Mouse (Mus musculus): Measurements from ENCODE around the gene Tbc1d10b. TPM values are rescaled to one million over a fixed set of nuclear protein-coding genes. Genes with fewer than 3 reads are reported as not detected.
"Not testable (repeated sequence)": the region's sequence is repeated elsewhere in the genome, so short reads cannot be mapped to it uniquely, and the experiment has no call there.

Gene Tbc1d10b
- total and polyA plus RNA-seq, 2 experiments: 5.3 to 9.5 TPM

- H3K9ac ChIP-seq (ENCODE audit: low read depth, low read length): no peak overlapping the region
- TF ChIP-seq POLR2A (IDR thresholded peaks at IDR 0.05; ENCODE audit: extremely low read depth, insufficient read depth, low read length): no peak
- TF ChIP-seq CTCF (IDR thresholded peaks at IDR 0.05; ENCODE audit: low read depth, low read length): 0 out of 2 replicates have a peak, but pooled peaks have one; percentile 9
- no peaks in the 10 kb centered on the region for H3K27me3 ChIP-seq (ENCODE audit: control insufficient read depth, insufficient read depth, low read length)
- peak; percentile 22 for DNase-seq (ENCODE audit: extremely low read depth, low read depth, low spot score)
- H3K4me3 ChIP-seq (ENCODE audit: insufficient read depth, low read depth, low read length): no peak overlapping the region
- WGBS: 61% methylated on average over 3 of the region's 3 CpGs
- H3K79me2 ChIP-seq (ENCODE audit: control insufficient read depth, insufficient read depth, low read length): no peaks in the 10 kb centered on the region
- H3K36me3 ChIP-seq (ENCODE audit: control insufficient read depth, insufficient read depth, low read length): no peaks in the 10 kb centered on the region
- no peak overlapping the region for H3K27ac ChIP-seq (replicated peaks; ENCODE audit: insufficient read depth, low read depth, low read length)
- no peaks in the 10 kb centered on the region; the same call in 1 of the 2 replicates for H3K4me1 ChIP-seq (ENCODE audit: control insufficient read depth, insufficient read depth, low read length)
Measured at GRCm38 (mm10) chr7:127185601-127186000, 22.7 kb downstream of the Tbc1d10b start.

GRCm38 (mm10) chr7:127184720-127185119, 23.5 kb downstream of the Tbc1d10b start:
- H3K4me1 ChIP-seq (ENCODE audit: control insufficient read depth, insufficient read depth, low read length): no peaks in the 10 kb centered on the region; the same call in 1 of the 2 replicates
- no peak overlapping the region for H3K4me3 ChIP-seq (ENCODE audit: insufficient read depth, low read depth, low read length)
- no peaks in the 10 kb centered on the region for H3K36me3 ChIP-seq (ENCODE audit: control insufficient read depth, insufficient read depth, low read length)
- no peak overlapping the region for H3K27ac ChIP-seq (replicated peaks; ENCODE audit: insufficient read depth, low read depth, low read length)
- no peak overlapping the region for H3K9ac ChIP-seq (ENCODE audit: low read depth, low read length)
- no peak for DNase-seq (ENCODE audit: extremely low read depth, low read depth, low spot score)
- H3K79me2 ChIP-seq (ENCODE audit: control insufficient read depth, insufficient read depth, low read length): no peaks in the 10 kb centered on the region
- WGBS: 50% methylated on average over 1 of the region's 1 CpGs
- TF ChIP-seq CTCF (IDR thresholded peaks at IDR 0.05; ENCODE audit: low read depth, low read length): no peak
- no peak for TF ChIP-seq POLR2A (IDR thresholded peaks at IDR 0.05; ENCODE audit: extremely low read depth, insufficient read depth, low read length)
- no peaks in the 10 kb centered on the region for H3K27me3 ChIP-seq (ENCODE audit: control insufficient read depth, insufficient read depth, low read length)

- H3K27me3 ChIP-seq (ENCODE audit: control insufficient read depth, insufficient read depth, low read length): no peaks in the 10 kb centered on the region
- DNase-seq (ENCODE audit: extremely low read depth, low read depth, low spot score): peak; percentile 85
- H3K79me2 ChIP-seq (ENCODE audit: control insufficient read depth, insufficient read depth, low read length): no peaks in the 10 kb centered on the region
- no peaks in the 10 kb centered on the region for H3K36me3 ChIP-seq (ENCODE audit: control insufficient read depth, insufficient read depth, low read length)
- H3K27ac ChIP-seq (replicated peaks; ENCODE audit: insufficient read depth, low read depth, low read length): no peak overlapping the region; the same call in 1 of the 2 replicates
- no peak overlapping the region for H3K9ac ChIP-seq (ENCODE audit: low read depth, low read length)
- 20% methylated on average over 6 of the region's 6 CpGs for WGBS
- no peak overlapping the region for H3K4me3 ChIP-seq (ENCODE audit: insufficient read depth, low read depth, low read length)
- H3K4me1 ChIP-seq (ENCODE audit: control insufficient read depth, insufficient read depth, low read length): no peaks in the 10 kb centered on the region; the same call in 1 of the 2 replicates
- TF ChIP-seq POLR2A (IDR thresholded peaks at IDR 0.05; ENCODE audit: extremely low read depth, insufficient read depth, low read length): no peak
- TF ChIP-seq CTCF (IDR thresholded peaks at IDR 0.05; ENCODE audit: low read depth, low read length): peak; percentile 85
Measured at GRCm38 (mm10) chr7:127183828-127184227, 24.4 kb downstream of the Tbc1d10b start.

GRCm38 (mm10) chr7:127183345-127183744, 24.9 kb downstream of the Tbc1d10b start:
- DNase-seq (ENCODE audit: extremely low read depth, low read depth, low spot score): no peak
- Histone ChIP-seq H3K27ac (replicated peaks; ENCODE audit: insufficient read depth, low read depth, low read length) (no peak overlapping the region), H3K79me2 (ENCODE audit: control insufficient read depth, insufficient read depth, low read length) (no peaks in the 10 kb centered on the region), H3K4me3 (ENCODE audit: insufficient read depth, low read depth, low read length) (no peak overlapping the region), H3K9ac (ENCODE audit: low read depth, low read length) (no peak overlapping the region), H3K4me1 (ENCODE audit: control insufficient read depth, insufficient read depth, low read length) (no peaks in the 10 kb centered on the region; the same call in 1 of the 2 replicates), H3K36me3 (ENCODE audit: control insufficient read depth, insufficient read depth, low read length) (no peaks in the 10 kb centered on the region), H3K27me3 (ENCODE audit: control insufficient read depth, insufficient read depth, low read length) (no peaks in the 10 kb centered on the region)
- 50% methylated on average over 8 of the region's 8 CpGs for WGBS
- TF ChIP-seq POLR2A (IDR thresholded peaks at IDR 0.05; ENCODE audit: extremely low read depth, insufficient read depth, low read length): no peak
- no peak for TF ChIP-seq CTCF (IDR thresholded peaks at IDR 0.05; ENCODE audit: low read depth, low read length)

- not testable (repeated sequence) for H3K27ac ChIP-seq (replicated peaks; ENCODE audit: insufficient read depth, low read depth, low read length); DNase-seq (ENCODE audit: extremely low read depth, low read depth, low spot score); H3K9ac ChIP-seq (ENCODE audit: low read depth, low read length); H3K36me3 ChIP-seq (ENCODE audit: control insufficient read depth, insufficient read depth, low read length); H3K27me3 ChIP-seq (ENCODE audit: control insufficient read depth, insufficient read depth, low read length); H3K4me3 ChIP-seq (ENCODE audit: insufficient read depth, low read depth, low read length); H3K4me1 ChIP-seq (ENCODE audit: control insufficient read depth, insufficient read depth, low read length); H3K79me2 ChIP-seq (ENCODE audit: control insufficient read depth, insufficient read depth, low read length)
- WGBS: 39% methylated on average over 3 of the region's 3 CpGs
Measured at GRCm38 (mm10) chr7:127181724-127182123, 26.5 kb downstream of the Tbc1d10b start.

- no peaks in the 10 kb centered on the region for H3K27me3 ChIP-seq (ENCODE audit: control insufficient read depth, insufficient read depth, low read length)
- no peak for TF ChIP-seq POLR2A (IDR thresholded peaks at IDR 0.05; ENCODE audit: extremely low read depth, insufficient read depth, low read length)
- no peak for TF ChIP-seq CTCF (IDR thresholded peaks at IDR 0.05; ENCODE audit: low read depth, low read length)
- H3K27ac ChIP-seq (replicated peaks; ENCODE audit: insufficient read depth, low read depth, low read length): no peak overlapping the region
- DNase-seq (ENCODE audit: extremely low read depth, low read depth, low spot score): no peak
- no peaks in the 10 kb centered on the region for H3K36me3 ChIP-seq (ENCODE audit: control insufficient read depth, insufficient read depth, low read length)
- H3K79me2 ChIP-seq (ENCODE audit: control insufficient read depth, insufficient read depth, low read length): no peaks in the 10 kb centered on the region
- H3K4me1 ChIP-seq (ENCODE audit: control insufficient read depth, insufficient read depth, low read length): no peaks in the 10 kb centered on the region; the same call in 1 of the 2 replicates
- WGBS: 64% methylated on average over 2 of the region's 2 CpGs
- no peak overlapping the region for H3K4me3 ChIP-seq (ENCODE audit: insufficient read depth, low read depth, low read length)
- H3K9ac ChIP-seq (ENCODE audit: low read depth, low read length): no peak overlapping the region
Measured at GRCm38 (mm10) chr7:127180783-127181182, 27.5 kb downstream of the Tbc1d10b start.

Data from liver, adult 2 months (tissue).